Mouse (Mus musculus): ENCODE measurements around the gene Pdcd1. TPM values are rescaled to one million over a fixed set of nuclear protein-coding genes. Genes with fewer than 3 reads are reported as not detected.
A peak's percentile ranks its signal among the peaks of the same experiment; 100 is the strongest.

Gene Pdcd1
- 1 to 10 TPM in 2 of 4 experiments, under 1 TPM in 1, not detected in 1; 0.49 to 3.6 (median 2.9) TPM for total RNA-seq (2022)

DNA sequence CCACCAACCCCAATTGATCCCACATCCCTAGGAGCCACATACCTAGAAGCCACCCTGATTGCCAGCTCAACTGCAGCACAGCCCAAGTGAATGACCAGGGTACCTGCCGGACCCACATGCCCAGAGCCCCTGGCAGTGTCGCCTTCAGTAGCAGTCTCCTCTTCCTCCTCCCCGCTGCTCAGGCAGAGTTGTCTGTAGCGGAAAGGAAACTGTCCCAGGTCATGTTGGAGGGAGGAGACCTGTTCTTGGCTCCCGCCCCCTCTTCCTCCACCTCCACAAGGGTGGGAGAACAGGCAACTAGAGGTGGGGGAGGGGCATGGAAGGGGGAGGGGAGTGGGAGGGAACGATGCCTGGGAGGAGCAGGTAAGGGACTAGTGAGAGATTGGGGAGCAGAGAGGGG, at the start of gene Pdcd1:
Gene Pdcd1, minus strand, starts transcription at position 181 of the 400 bp plus-strand sequence.
- DNase-seq (ENCODE audit: low spot score in 2 of 2), result peak in 1 of 2 experiments; percentile 12

DNA sequence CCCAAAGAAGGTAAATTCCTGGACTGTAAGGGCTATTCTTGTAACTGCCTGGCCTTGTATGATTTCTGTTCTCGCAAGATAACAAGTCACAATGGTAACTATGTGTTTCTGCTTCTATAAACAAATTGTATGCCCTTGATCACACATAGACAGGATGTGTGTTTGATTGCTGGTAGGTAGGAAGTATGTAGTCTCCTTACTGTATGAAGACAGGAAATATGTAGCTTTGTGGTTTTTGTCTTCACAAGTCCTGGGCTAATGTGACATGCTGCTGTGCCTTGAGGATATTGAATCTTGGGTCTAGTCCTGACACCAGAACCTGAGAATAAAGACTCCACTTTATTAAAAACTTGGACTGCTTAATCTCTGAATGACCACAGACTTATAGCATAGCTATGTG, 39.4 kb upstream of the Pdcd1 start:
- DNase-seq (ENCODE audit: low spot score in 2 of 2), result no peak

DNA sequence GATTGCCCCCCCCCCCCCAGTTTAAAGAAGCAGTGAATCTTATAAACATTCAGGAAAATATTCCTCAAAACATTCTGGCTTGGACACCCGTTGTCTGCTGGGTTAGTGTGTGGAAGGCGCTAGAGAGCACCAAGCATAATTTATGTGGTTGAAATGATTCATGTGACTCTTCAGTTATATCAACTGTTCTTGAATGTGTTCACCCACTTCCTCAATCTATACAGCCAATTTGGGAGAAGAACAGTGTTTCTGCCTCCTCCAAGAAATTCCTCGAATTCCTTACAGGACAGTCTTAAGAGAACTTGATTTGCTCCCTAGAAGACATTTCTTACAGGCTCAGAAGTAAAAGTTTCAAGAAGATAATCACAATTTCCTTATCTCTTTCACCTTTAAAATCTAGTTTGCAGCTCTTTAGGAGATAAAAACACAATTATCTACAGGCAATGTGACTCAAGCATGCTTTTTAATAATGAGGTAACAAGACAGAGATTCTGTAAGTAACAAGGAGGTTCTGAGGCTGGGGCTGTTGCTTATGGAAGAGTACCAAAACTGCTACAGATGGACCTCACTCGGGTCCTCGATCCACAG, 34.1 kb upstream of the Pdcd1 start:
- no peak for DNase-seq (ENCODE audit: low spot score in 2 of 2)

DNA sequence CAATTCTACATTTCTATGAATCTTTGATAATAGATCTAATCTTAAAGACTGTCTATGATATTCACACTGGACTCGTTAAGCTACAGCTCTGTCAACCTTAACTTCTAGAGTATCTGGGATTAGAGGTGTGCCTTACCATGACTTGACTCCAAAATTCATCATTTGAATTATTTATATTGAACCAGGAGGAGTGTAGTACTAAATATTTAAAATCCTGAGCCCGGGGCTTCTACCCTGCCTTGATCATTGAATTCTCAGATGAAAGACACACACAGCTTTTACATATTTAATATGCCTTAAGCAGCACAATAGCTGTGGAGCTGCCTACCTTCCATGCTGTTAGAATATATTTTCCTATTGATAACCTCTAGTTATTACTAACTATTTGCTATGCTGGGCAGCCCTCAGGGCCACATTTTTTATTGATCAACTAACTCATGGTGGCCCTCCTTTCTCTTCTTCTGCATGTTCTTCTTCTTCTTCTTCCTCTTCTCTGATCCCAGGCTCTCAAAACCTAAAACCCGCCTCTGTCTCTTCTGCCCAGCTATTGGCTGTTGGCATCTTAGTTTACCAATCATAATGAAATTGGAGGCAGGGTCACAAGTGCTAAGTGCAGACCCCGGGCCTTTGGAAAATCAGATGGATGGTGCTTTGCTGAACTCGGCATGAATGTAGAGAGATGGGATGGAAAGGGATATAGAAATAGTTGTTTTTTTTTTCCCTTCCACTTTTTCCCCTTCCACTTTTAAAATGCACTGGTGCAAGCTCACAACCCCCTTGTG, 33.2 kb upstream of the Pdcd1 start:
- no peak for DNase-seq (ENCODE audit: low spot score in 2 of 2)

DNA sequence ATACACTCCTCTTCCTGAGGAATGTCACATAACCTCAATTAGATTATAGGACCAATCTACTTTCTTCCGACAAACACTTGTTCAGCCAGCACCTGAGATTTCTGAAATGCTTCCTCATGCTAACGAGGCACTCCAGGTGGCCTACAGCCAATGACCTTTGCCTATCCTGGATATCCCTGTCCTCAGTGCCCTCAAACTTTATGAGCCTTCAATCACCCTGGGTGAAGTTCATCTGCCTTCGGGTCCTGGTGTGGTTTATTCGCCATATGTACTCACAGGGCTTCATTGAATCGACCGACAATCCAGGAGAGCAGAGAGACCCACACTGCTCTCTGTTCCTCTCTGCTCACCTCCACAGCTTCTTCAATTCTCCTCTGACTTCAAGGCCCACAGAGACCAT, 29.4 kb upstream of the Pdcd1 start:
- no peak for DNase-seq (ENCODE audit: low spot score in 2 of 2)

DNA sequence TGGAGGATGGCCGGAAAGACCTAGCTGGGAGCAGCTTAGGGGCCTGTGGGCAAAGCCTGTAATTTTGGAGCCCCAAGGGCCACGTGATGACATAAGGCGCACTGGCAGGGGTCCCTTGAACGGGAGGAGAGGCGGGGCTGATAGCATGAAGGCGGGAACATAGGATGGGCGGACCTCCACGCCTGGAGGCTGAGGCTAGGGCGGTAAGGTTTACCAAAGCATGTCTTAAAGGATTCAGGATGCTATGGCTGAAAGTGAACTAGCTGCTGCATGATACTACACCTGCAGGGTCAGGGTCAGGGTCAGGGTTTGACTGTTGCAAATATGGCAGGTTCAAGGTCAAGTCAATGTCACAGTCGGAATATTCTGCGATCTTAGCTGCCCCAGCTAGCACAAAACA, 28.8 kb upstream of the Pdcd1 start:
- no peak for DNase-seq (ENCODE audit: low spot score in 2 of 2)

DNA sequence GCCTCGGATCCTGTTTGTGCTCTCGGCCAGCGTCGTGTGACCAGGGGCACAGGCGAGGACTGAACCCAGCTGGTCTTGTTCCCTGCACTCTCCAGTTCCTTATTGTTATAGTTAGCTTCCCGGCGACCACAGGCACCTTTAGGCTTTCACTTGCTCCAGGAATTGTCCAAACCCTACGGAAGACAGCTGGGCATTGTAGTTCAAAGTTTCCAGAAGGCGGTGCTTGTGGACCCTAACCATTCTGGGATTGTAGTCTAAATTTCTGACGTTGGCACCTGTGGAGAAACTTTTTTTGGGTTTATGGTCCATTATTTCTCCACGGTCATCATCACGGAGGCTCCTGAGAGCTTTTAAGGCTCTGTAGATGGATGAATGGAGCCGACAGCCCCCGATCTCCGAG, 28.4 kb upstream of the Pdcd1 start:
- DNase-seq (ENCODE audit: low spot score in 2 of 2), result no peak

DNA sequence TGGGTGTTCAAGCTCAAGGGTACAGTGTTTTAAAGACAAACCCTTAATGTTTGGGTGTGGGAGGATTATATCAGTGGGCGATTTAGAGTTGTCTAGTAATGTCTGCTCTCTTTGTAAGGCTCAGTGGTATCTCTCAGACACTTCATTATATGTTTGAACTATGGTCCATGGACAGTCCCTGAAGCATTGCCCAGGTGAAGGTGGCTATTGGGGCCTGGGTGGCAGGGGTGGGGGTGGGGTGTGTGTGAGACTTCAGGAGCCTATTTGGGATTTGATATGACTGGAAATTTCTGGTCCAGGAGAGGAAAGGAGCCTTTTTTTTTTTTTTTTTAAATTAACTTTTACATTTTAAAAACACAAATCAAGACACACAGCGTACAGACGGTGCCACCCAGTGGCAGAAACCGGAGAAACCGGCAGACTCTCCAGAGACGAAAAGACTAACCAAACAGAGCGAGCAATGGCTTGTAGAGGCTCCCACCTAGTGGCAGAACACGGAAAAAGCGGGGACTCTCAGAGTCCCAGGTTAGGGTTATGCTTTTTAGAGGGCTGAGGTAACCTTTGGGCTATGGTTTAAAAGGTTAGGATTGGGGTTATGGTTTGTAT, 26.6 kb upstream of the Pdcd1 start:
- peak; percentile 78 to 87 for DNase-seq (ENCODE audit: low spot score in 2 of 2)

DNA sequence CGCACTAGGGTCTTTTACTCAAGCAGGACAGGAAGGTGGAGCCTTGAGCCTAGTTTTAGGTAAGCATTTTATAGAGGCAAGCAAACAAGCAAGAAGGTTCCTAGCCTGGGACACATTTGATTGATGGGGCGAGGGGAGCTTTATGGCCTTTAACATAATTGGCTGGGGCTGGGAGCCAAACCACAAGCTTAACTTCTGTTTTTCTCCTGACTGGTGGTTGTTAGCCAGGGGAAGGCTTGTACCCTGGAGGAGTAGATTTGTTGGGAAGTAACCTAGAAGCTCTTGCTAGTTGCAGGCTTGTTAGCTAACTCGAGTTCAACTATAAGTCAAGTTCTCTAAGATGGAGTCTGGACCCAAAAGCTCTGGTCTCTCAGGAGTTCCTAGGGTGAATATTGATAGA, 26.0 kb upstream of the Pdcd1 start:
- DNase-seq (ENCODE audit: low spot score in 2 of 2), result no peak

DNA sequence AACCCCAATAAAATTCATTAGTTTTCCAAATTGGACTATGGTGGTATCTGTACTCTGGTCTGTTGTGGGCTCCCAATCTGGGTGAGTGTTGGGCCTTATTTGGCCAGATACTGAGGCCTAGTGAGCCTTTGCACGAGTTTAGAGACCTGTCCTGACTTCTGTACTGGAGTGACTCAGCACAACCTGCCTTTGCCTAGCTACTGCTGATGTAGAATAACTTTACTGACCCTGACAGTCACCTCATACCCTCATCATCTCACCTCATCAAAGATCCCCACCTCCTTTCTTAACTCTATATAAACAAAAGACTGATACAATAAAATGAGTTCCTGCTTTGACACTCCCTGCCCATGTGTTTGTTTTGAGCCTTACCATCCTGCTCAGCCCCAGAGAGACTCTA, 24.3 kb upstream of the Pdcd1 start:
- DNase-seq (ENCODE audit: low spot score in 2 of 2), result no peak

DNA sequence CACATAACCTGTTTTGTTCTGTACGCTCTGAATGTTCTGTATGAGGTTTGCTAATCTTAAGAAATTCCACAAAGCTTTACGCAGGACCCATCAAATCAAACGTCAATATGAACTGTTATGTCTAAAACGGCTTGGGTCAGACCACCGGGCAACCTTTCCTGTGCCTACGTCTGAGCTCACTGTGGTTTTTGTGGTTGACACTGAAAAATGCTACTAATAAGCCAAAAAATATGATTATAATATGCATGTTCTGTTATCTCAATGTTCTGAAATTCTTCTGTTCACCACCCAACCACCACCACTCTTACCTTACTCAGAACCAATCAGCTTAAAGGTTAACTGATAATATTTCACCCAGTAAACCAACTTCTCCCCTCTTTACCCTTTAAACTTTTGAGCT, 22.4 kb upstream of the Pdcd1 start:
- no peak for DNase-seq (ENCODE audit: low spot score in 2 of 2)

DNA sequence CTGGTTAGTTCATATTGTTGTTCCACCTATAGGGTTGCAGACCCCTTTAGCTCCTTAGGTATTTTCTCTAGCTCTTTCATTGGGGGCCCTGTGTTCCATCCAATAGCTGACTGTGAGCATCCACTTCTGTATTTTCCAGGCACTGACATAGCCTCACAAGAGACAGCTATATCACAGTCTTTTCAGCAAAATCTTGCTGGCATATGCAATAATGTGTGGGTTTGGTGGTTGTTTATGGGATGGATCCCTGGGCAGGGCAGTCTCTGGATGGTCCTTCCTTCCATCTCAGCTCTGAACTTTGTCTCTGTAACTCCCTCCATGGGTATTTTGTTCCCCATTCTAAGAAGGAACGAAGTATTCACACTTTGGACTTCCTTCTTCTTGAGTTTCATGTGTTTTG, 5.9 kb upstream of the Pdcd1 start:
- peak in 1 of 2 experiments; percentile 0 for DNase-seq (ENCODE audit: low spot score in 2 of 2)

DNA sequence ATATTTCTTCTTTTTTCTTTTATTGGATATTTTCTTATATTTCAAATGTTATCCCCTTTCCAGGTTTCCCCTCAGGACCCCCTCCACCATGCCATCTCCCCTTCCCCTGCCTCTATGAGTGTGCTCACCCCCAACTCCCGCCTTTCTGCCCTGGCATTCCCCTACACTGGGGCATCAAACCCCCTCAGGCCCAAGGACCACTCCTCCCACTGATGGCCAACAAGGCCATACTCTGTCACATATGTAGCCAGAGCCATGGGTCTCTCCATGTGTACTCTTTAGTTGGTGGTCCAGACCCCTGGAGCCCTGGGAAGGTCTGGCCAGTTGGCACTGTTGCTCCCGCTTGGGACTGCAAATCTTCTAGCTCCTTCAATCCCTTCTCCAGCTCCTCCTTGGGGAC, 5.0 kb upstream of the Pdcd1 start:
- DNase-seq (ENCODE audit: low spot score in 2 of 2), result peak in 1 of 2 experiments; percentile 0

DNA sequence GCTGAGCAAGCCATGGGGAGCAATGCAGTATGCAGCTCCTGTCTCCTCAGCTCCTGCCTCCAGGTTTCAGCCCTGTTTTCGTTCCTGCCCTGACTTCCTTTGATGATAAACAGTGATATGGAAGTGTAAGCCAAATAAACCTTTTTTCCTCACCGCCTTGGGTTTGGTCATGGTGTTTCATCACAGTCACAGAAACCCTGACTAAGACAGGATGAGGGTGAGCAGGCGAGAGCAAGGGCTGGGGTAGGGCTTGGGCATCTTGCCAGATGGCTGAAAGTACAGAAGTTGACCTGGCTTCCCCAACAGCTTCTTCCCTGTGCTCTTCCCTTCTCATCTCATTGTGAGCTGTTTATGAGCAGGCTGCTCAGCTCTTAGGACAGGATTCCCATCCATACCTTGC, 3.6 kb upstream of the Pdcd1 start:
- DNase-seq (ENCODE audit: low spot score in 2 of 2), result peak in 1 of 2 experiments; percentile 6

DNA sequence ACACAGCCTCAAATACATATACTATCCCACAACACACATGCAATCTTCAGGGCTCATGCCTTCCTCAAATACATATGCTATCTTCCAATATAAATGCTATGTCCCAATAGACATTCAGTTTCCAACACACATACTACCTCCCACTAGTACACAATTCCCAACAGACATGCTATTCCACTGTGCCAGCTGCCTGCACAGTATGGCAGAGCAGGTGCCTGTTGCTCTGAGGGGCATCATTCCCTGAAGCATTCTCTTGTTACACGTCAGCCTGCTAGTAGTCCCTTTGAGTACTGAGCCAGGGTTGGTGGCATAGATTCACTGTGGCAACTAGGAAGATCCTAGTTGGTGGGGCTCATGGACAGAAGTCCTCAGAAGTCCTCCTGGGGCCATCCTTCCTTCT, 2.1 kb upstream of the Pdcd1 start:
- DNase-seq (ENCODE audit: low spot score in 2 of 2), result peak in 1 of 2 experiments; percentile 5

DNA sequence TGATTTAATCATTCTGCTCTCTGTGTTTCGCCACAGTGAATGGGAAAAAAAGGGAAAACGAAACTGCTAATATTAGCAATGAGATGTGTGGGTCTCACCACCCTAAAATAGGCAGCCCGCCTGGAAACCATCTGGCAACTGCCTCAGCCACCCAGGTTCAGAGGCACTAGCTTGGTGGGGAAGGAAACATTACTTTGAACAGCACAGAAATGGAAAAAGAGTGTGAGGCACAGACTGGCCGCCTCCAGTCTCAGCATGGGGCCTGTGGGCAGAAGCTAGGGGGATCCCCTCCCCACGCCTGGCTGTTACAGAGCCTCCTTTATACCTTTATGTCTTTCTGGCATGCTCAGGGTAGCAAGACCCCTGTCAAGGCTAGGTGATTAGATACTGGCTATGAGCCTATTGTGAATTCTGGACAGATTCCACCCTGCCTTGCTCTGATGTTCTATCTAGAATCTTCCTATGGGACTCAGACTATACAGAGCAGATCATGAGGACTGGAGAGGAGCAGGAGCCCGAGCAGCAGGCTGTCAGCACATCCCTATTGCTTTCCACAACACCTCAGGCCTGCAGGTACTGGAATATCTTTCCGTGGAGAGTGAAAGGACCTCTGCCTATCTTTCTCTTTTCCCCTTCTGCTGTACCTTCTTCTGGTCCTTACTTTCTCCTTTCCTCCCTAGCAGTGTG, 1.3 kb upstream of the Pdcd1 start:
- DNase-seq (ENCODE audit: low spot score in 2 of 2), result peak; percentile 23 to 88

DNA sequence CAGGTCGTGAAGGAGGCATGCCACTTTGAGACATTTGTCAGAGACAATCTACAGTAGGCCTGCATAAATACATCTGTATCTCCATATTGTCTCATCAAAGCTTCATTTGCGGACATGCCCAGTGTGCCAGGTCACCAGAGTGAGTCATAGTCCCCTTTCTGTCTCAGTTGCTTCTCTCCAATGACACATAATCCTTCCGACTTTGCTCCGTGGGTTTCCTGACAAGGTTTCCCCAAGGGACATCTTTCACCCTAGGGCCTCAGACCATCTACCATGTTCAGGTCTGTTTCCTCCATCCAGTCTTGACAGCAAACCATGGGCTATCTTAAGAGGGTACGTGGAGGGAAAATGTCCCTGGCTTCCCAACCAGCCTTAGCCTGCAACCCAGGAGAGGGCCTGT, 1.2 kb downstream of the Pdcd1 start:
- DNase-seq (ENCODE audit: low spot score in 2 of 2), result peak in 1 of 2 experiments; percentile 4

DNA sequence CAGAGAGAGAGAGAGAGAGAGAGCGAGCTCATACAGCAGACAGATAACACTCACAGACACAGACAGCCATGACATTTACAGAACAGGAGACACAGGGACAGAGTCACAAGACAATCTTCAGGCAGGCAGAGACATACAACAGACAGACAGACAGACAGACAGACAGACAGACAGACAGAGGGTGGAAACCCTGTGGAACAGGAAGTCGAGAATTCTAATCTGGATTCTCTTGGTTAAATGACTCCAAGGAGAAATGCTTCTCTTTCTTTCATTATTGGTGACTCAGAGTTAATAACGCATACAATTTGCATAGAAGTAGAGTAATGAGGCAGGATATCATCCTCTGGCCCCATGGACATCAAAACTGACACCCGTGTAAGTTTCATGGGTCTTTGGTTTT, 5.8 kb downstream of the Pdcd1 start:
- no peak for DNase-seq (ENCODE audit: low spot score in 2 of 2)

DNA sequence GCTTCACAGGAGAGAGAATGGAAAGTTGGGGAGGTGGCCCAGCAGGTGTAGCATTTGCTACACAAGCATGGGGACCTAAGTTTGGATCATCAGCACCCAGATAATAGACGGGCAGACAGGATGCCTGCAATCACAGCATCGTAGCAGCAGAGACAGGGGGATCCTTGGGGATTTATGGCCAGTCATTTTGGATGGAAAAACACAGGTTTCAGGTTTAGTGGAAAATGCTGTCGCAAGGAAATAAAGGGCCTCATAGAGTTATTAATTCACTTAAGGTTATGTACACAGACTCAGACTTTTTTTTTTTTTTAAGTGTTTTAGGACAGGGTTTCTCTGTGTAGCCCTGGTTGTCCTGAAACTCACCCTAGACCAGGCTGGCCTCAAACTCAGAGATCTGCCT, 6.8 kb downstream of the Pdcd1 start:
- no peak for DNase-seq (ENCODE audit: low spot score in 2 of 2)

DNA sequence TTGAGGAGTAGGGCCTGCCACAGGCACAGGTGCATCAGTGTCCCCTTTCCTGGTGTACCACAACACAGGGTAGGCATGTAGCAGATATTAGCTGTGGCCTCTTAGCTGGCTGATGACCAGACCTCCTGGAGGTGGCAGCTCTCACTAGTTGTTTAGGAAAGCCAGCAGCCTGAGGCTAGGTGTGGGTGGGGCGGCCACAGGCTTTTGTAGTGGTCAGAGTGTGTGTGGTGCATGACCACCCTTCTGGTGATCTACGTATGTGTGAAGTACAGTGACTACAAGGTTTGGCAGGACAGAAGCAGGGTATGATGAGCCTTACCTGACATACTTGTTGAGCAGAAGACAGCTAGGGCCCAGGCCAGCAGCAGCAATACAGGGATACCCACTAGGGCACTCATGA, 12.0 kb downstream of the Pdcd1 start:
- no peak for DNase-seq (ENCODE audit: low spot score in 2 of 2)

DNA sequence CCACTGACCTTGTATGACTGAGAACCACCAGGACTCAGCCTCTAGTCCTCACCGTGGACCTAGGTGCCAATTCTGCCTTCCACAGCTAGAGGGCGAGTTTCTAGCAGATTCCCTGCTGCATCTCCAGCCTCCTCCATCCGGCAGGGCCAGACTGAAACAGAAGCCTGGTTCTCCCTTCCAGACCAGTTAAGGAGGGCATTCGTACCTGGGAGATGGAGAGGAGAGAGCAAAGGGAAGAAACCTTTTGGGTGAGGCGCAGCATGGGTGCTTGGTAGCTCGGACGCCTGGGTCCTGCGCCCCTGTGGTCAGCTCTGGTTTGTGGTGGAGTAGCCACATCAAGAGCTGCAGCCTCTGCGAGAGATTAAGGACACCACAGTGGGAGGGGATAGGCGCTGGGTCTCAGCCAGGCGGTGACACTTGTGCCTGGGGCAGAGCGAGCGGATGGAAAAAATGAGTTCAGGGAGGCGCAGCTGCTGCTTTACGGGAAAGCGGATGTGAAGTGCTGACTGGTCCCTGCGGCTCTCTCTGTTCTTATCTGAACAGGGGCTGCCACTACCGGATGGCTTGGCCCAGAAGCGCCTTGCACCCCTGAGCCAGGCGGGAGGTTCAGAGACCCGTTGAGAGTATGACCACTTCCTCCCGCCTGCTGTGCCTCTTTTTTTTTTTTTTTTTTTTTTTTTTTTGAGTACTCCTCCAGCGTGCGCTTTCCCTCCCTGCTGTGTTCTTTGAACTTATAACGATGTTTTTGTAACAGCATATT, 17.2 kb downstream of the Pdcd1 start:
- DNase-seq (ENCODE audit: low spot score in 2 of 2), result peak; percentile 70 to 73
